Mouse (Mus musculus): ENCODE data around the gene Grap2. TPM values are rescaled to one million over a fixed set of nuclear protein-coding genes. Genes with fewer than 3 reads are reported as not detected.
A peak's percentile ranks its signal among the peaks of the same experiment; 100 is the strongest.

Gene Grap2
- polyA plus RNA-seq, 1 experiment from 2014 or later: 13.3 TPM

- ATAC-seq (no peak), DNase-seq (no peak)
- Histone ChIP-seq H3K36me3 (replicated peaks; ENCODE audit: insufficient read depth, low read length) (no peaks in the 10 kb centered on the region), H3K27me3 (ENCODE audit: insufficient read depth, low read length) (peaks cover 5% of the 10 kb centered on the region; the same call in 1 of the 2 replicates), H3K9ac (replicated peaks) (no peak overlapping the region), H3K9me3 (ENCODE audit: low read length) (no peaks in the 10 kb centered on the region), H3K4me1 (ENCODE audit: insufficient read depth) (no peaks in the 10 kb centered on the region), H3K27ac (ENCODE audit: low read depth) (no peak overlapping the region), H3K4me2 (ENCODE audit: low read depth, low read length) (no peak overlapping the region), H3K4me3 (ENCODE audit: low read depth, low read length) (no peak overlapping the region)
- no peak for TF ChIP-seq CTCF (IDR thresholded peaks at IDR 0.05; ENCODE audit: low read depth)
- TF ChIP-seq EP300 (IDR thresholded peaks at IDR 0.05; ENCODE audit: low read depth): no peak
- WGBS (ENCODE audit: insufficient replicate concordance): 67% methylated on average over 6 of the region's 6 CpGs
These were observed 86.5 kb downstream of the Grap2 start for GRCm38 (mm10) chr15:80658815-80659471.

GRCm38 (mm10) chr15:80660963-80661362 lies 88.6 kb downstream of the Grap2 start:
- Histone ChIP-seq H3K9ac (replicated peaks) (no peak overlapping the region), H3K36me3 (replicated peaks; ENCODE audit: insufficient read depth, low read length) (no peaks in the 10 kb centered on the region), H3K27me3 (ENCODE audit: insufficient read depth, low read length) (peaks cover 5% of the 10 kb centered on the region; the same call in 1 of the 2 replicates), H3K4me1 (ENCODE audit: insufficient read depth) (no peaks in the 10 kb centered on the region), H3K9me3 (ENCODE audit: low read length) (no peaks in the 10 kb centered on the region), H3K4me3 (ENCODE audit: low read depth, low read length) (no peak overlapping the region), H3K27ac (ENCODE audit: low read depth) (no peak overlapping the region), H3K4me2 (ENCODE audit: low read depth, low read length) (no peak overlapping the region)
- DNase-seq (no peak), ATAC-seq (no peak)
- WGBS (ENCODE audit: insufficient replicate concordance): 58% methylated on average over 4 of the region's 4 CpGs
- no peak for TF ChIP-seq CTCF (IDR thresholded peaks at IDR 0.05; ENCODE audit: low read depth)
- TF ChIP-seq EP300 (IDR thresholded peaks at IDR 0.05; ENCODE audit: low read depth): no peak

GRCm38 (mm10) chr15:80664444-80664843 lies 92.0 kb downstream of the Grap2 start:
- peaks cover 5% of the 10 kb centered on the region for H3K27me3 ChIP-seq (ENCODE audit: insufficient read depth, low read length)
- ATAC-seq (no peak), DNase-seq (no peak)
- WGBS (ENCODE audit: insufficient replicate concordance): 70% methylated on average over 4 of the region's 4 CpGs
- H3K27ac ChIP-seq (ENCODE audit: low read depth): no peak overlapping the region
- no peaks in the 10 kb centered on the region for H3K36me3 ChIP-seq (replicated peaks; ENCODE audit: insufficient read depth, low read length)
- H3K4me1 ChIP-seq (ENCODE audit: insufficient read depth): no peaks in the 10 kb centered on the region
- no peak overlapping the region for H3K9ac ChIP-seq (replicated peaks)
- H3K4me3 ChIP-seq (ENCODE audit: low read depth, low read length): no peak overlapping the region
- H3K9me3 ChIP-seq (ENCODE audit: low read length): no peaks in the 10 kb centered on the region
- TF ChIP-seq CTCF (IDR thresholded peaks at IDR 0.05; ENCODE audit: low read depth) (no peak), EP300 (IDR thresholded peaks at IDR 0.05; ENCODE audit: low read depth) (no peak)
- H3K4me2 ChIP-seq (ENCODE audit: low read depth, low read length): no peak overlapping the region

GRCm38 (mm10) chr15:80671295-80672252 lies 99.2 kb downstream of the Grap2 start, which contains the start of gene Fam83f:
Gene Fam83f (plus strand): TSS chr15:80671847.
- Histone ChIP-seq H3K4me2 (ENCODE audit: low read depth, low read length) (peak within 1 kb of the TSS; percentile 83), H3K36me3 (replicated peaks; ENCODE audit: insufficient read depth, low read length) (no peaks in the 10 kb centered on the region), H3K9ac (replicated peaks) (peak within 1 kb of the TSS; percentile 62), H3K4me3 (ENCODE audit: low read depth, low read length) (peak within 1 kb of the TSS; percentile 32), H3K27ac (ENCODE audit: low read depth) (no peak within 1 kb of the TSS), H3K9me3 (ENCODE audit: low read length) (no peaks in the 10 kb centered on the region), H3K4me1 (ENCODE audit: insufficient read depth) (peaks cover 35% of the 10 kb centered on the region), H3K27me3 (ENCODE audit: insufficient read depth, low read length) (peaks cover 21% of the 10 kb centered on the region)
- ATAC-seq (peak; percentile 77), DNase-seq (peak; percentile 66)
- WGBS (ENCODE audit: insufficient replicate concordance): 8% methylated on average over 83 of the region's 85 CpGs
- TF ChIP-seq EP300 (IDR thresholded peaks at IDR 0.05; ENCODE audit: low read depth): no peak

GRCm38 (mm10) chr15:80672810-80673209 lies 100.4 kb downstream of the Grap2 start:
- peaks cover 35% of the 10 kb centered on the region for H3K4me1 ChIP-seq (ENCODE audit: insufficient read depth)
- H3K9me3 ChIP-seq (ENCODE audit: low read length): no peaks in the 10 kb centered on the region
- ATAC-seq (no peak), DNase-seq (no peak)
- no peak for TF ChIP-seq CTCF (IDR thresholded peaks at IDR 0.05; ENCODE audit: low read depth)
- no peak for TF ChIP-seq EP300 (IDR thresholded peaks at IDR 0.05; ENCODE audit: low read depth)
- peak overlapping the region; percentile 83; the same call in 1 of the 2 replicates for H3K4me2 ChIP-seq (ENCODE audit: low read depth, low read length)
- H3K9ac ChIP-seq (replicated peaks): no peak overlapping the region
- WGBS (ENCODE audit: insufficient replicate concordance): 60% methylated on average over 2 of the region's 2 CpGs
- 0 out of 2 replicates have a peak overlapping the region, but pooled peaks have one; percentile 4 for H3K27ac ChIP-seq (ENCODE audit: low read depth)
- H3K4me3 ChIP-seq (ENCODE audit: low read depth, low read length): no peak overlapping the region
- H3K36me3 ChIP-seq (replicated peaks; ENCODE audit: insufficient read depth, low read length): no peaks in the 10 kb centered on the region
- H3K27me3 ChIP-seq (ENCODE audit: insufficient read depth, low read length): peaks cover 21% of the 10 kb centered on the region

All from liver, postnatal 0 days (tissue).